Mouse (Mus musculus) erythroblast, adult 5-6 weeks (primary cell): Measurements from ENCODE around the gene Fabp6. TPM values are rescaled to one million over a fixed set of nuclear protein-coding genes. Genes with fewer than 3 reads are reported as not detected.

Source experiments
- ATAC-seq: replicated peaks from 2 replicates; pipeline ENCODE4 v1.8.0; 2016; ENCODE audit warnings: moderate number of reproducible peaks, mild to moderate bottlenecking, moderate TSS enrichment, inconsistent platforms; ENCODE audit not compliant: poor library complexity, low FRiP score, severe bottlenecking
- total RNA-seq, 2 experiments: library from RNA; stranded (forward) in 1 of 2; stranded (reverse) in 1 of 2; fragments of 150-400 nt in 1 of 2; fragments of 200-764, 138-1000 nt in 1 of 2; gene quantifications; 2 replicates each; pipeline versions ENCODE4 v1.2.3 to v1.2.4; 2015 to 2017; ENCODE audit warnings: low replicate concordance in 2 of 2

The Fabp6 gene
- total RNA-seq, 2 experiments from 2014 or later: not detected

DNA sequence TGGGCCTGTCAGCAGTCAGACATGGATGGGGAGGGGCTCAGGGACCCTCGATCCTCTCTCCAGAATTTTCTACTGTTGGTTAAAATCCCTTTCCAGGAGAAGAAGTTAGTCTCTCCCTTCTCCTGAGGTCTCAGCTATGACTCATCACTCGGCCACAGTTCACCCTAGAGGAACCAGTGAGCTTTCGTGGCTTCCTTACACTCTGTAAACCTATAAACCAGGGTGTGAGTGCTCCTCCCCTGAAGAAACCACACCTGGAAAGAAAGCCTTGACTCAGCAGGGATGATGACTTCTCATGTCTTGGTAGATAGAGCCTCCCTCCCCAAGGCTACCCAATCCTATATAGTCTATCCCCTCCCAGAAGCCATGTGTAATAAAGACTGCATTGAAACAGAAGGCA is 49.6 kb downstream of the Fabp6 start:
- no peak for ATAC-seq

DNA sequence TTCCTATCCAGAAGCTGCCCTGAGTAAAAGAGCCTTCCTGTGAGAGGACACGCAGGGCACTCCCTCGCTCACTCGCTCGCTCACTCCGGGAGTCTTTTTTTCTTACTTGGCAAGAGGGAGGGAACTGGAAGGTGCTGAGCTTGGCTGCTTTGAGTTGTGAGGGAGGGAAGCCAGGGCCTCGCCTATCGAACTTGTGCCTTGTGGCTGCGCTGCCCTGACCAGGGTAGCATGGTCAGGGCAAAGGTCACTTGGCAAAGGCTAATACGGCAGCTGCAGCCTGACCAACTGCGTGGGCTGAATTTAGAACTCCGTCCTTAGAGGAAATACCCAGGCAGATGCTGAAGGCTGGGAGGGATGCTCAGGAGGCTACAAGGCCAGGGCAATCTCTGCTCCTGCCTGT is 51.6 kb downstream of the Fabp6 start:
- no peak for ATAC-seq

DNA sequence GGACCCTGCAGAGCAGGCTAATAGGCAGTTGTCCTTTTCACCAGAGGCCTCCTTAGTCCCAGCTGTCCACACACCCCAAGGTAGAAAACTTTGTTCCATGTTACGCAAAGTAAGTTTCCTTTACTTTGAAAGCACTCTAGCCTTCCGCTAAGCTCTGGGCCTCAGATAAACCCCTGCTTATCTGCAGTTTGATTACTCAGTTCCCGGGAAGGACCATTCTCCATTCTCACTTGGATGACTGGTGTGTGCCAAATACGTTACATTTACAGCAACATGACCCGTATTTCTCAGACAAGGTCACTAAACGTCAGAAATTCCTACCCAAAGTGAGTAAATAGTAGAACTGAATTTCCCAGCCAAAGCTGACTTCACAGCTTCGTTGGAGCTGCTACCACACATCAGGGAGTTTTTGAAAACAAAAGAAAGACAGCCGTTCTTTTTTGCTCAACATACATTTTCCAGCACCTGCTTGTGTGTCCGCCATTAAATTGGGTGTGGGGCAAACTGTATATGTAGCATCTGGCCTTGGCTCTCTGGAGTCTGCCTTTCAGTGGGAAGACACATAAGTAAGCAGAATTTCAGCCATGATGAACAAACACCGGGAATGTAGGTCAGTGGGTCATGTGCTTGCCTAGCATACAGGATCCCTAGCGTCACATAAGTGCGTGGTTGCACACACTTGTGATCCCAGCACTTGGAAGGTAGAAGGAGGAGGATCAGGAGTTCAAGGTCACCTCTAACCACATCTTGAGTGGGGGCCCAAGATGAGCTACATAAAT is 52.5 kb downstream of the Fabp6 start:
- ATAC-seq: no peak

DNA sequence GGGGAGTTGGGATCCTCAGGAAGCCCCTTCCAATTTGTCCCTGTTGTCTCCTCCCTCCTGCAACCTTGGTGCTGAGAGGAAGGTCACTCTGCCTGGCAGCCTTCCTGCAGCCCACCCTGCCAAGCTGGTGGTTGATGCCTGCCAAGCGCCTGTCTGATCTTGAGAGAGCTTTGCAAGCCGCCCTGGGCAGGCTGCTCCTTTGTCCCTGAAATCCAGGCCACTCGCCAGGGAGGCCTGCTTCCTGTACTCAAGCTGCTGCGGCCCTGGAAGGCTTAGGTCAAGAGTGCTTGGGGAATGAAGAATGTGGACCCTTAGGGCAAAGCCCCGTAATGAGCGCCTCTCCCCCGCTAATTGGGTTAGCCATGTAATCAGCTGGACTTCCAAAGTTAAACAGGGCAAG is 53.2 kb downstream of the Fabp6 start:
- ATAC-seq: no peak

DNA sequence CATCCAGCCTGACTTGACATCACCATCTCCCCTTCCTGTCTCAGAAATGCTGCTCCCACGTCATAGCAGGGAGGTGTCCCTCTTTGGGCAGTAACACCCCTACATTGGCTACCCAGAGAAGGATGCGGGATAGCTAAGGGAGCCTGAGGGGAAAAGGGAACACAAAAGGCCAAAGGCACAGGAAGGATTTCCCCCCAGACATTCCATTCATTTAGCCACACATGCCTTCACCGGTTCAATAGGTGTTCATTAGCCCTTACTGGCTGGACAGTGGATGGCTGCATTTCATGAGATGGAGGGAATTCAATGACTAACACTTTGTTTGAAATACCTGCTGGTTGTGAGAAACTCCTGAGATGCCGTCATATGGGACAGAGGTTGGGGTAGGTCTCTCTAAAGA is 54.7 kb downstream of the Fabp6 start:
- ATAC-seq: no peak

Other genes with a start within 250 kb of the Fabp6 start
- 98.6 and 127 TPM in 2 replicates for gene Pttg1, start 175.3 kb downstream of the Fabp6 start, total RNA-seq (2015; ENCODE audit: low replicate concordance)
- gene Pttg1, start 175.3 kb downstream of the Fabp6 start, total RNA-seq (2017; ENCODE audit: low replicate concordance): 89.8 and 114 TPM in 2 replicates
- gene Slu7, start 167.8 kb downstream of the Fabp6 start, total RNA-seq (2015; ENCODE audit: low replicate concordance): 18.8 and 36.8 TPM in 2 replicates
- 87.7 and 93.6 TPM in 2 replicates for gene Slu7, start 167.8 kb downstream of the Fabp6 start, total RNA-seq (2017; ENCODE audit: low replicate concordance)
- not detected in 2 replicates for gene C1qtnf2, start 127.3 kb downstream of the Fabp6 start, total RNA-seq (2015; ENCODE audit: low replicate concordance)
- gene C1qtnf2, start 127.3 kb downstream of the Fabp6 start, total RNA-seq (2017; ENCODE audit: low replicate concordance): not detected in 2 replicates
- gene Ccnjl, start 72.8 kb downstream of the Fabp6 start, total RNA-seq (2015; ENCODE audit: low replicate concordance): not detected in 2 replicates
- gene Ccnjl, start 72.8 kb downstream of the Fabp6 start, total RNA-seq (2017; ENCODE audit: low replicate concordance): 0.98 TPM in 1 of 2 replicates, not detected in the other
- not detected in 2 replicates for gene 4933415A04Rik, start 14.5 kb downstream of the Fabp6 start, total RNA-seq (2015; ENCODE audit: low replicate concordance)
- gene 4933415A04Rik, start 14.5 kb downstream of the Fabp6 start, total RNA-seq (2017; ENCODE audit: low replicate concordance): not detected in 2 replicates
- gene Pwwp2a, start 80.5 kb upstream of the Fabp6 start, total RNA-seq (2015; ENCODE audit: low replicate concordance): 24.0 and 27.1 TPM in 2 replicates
- gene Pwwp2a, start 80.5 kb upstream of the Fabp6 start, total RNA-seq (2017; ENCODE audit: low replicate concordance): 26.1 and 31.7 TPM in 2 replicates
- 10.2 and 25.9 TPM in 2 replicates for gene Ttc1, start 146.5 kb upstream of the Fabp6 start, total RNA-seq (2015; ENCODE audit: low replicate concordance)
- gene Ttc1, start 146.5 kb upstream of the Fabp6 start, total RNA-seq (2017; ENCODE audit: low replicate concordance): 18.9 and 20.5 TPM in 2 replicates